Mouse (Mus musculus) liver, postnatal 0 days (tissue): ENCODE measurements around the gene Cox4i2.

ENCODE experiments used
- CTCF ChIP-seq: sonication (generic); IDR thresholded peaks from 2 replicates; pipeline ENCODE4 v1.5.1; 2016; ENCODE audit warnings: antibody characterized with exemption, low read depth
- EP300 ChIP-seq: IDR thresholded peaks from 2 replicates; pipeline ENCODE4 v1.6.1; 2016; ENCODE audit warnings: antibody characterized with exemption, low read depth, mild to moderate bottlenecking

DNA sequence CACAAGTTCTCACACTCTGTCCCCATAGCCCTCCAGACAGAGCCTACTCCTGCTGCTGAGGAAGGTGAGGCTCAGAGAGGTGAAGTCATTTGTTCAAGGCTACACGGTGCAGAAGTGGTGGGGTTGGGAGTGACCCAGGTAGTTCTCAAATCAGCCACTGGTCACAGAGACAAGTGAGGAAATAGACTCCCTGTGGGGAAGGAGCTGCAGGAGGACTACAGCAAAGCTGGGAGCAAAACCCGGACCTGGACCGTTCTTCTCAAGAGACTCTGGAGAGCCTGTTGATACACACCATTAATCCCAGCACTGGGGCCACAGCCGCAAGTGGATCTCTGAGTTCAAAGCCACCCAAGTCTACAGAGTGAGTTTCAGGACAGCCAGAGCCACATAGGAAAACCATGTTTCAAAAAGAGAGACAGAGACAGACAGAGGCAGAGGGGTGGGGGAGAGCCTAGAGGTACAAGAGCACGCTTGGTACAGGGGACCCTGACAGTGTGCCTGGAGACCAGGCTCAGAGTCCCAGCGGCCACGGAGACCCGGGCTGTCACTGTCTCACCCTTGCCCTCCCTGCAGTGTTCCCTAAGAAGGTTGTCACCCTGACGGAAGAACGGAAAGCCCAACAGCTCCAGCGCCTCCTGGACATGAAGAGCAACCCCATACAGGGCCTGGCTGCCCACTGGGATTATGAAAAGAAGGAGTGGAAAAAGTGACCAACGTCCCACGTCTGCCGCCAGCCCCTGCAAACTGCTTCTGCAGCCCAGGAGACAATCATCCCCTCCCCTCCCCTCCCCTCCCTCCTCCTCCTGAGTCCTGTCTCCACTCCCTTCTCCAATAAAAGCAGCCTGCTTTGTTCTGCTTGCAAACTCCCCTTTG lies 10.4 kb downstream of the Cox4i2 start:
- TF ChIP-seq CTCF (no peak), EP300 (no peak)
